Mouse (Mus musculus) liver, adult (tissue): ENCODE measurements around the gene Prpf19.

Source experiments
- GATA4 ChIP-seq: IDR thresholded peaks from 2 replicates; pipeline ENCODE4 v1.6.1; 2014; ENCODE audit warnings: mild to moderate bottlenecking, low read length; ENCODE audit not compliant: insufficient replicate concordance

Prpf19 gene

DNA sequence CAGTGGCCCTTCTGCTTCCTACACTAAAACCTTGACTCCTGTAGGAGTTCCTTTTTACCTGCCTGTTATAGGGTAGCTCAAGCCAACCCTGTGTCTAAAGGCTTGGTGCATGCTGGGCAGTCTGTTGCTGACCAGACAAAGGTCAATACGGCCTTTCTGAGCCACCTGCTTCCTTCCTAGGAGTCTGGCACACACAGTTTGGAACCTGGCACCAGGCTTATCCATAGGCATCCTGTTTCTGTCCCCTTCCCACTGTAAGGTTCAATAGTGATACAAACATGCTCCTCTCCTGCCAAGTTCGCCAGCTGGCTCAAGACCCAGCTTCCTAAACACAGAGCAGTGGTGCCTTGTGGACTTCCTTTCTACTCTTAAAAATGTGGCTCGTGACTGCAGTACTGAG, 51.5 kb downstream of the Prpf19 start:
- no peak for TF ChIP-seq GATA4

DNA sequence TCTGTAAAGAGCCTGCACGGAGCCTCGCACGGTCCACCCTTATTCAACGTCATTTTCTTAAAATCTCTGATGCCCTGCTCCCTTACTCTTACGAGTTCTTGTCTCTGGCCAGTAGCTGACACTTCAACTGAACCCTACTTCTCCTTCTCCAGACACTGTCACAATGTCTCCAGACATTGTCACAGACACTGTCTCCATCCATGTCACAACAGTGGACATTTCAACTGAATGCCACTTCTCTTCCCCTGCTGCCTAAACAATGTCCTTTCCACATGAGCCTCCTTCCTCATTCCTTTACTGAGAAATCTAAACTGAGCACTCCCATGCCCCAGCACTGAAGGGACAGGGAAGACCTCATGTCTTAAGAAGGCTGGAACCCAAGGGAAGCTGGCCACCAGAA, 52.2 kb downstream of the Prpf19 start:
- no peak for TF ChIP-seq GATA4

DNA sequence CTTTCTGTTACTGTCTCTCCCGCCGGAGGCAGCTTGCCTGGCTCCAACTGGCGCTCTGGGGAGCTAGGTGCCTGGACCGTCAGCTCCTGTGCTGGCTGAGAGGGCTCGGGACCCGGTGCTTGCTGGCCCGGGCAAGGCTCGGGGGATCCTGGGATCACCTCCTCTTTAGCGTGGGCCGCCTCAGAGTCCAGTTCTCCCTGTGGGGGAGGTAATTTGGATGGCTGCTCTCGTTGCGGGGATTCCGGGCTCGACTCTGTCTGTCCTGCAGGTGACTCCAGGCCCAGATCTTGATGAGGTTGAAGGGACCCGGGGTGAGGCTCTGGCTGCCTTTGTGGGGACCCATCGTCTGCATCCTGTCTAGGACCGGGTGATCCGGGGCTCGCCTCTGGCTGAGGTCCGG, 53.4 kb downstream of the Prpf19 start:
- no peak for TF ChIP-seq GATA4

DNA sequence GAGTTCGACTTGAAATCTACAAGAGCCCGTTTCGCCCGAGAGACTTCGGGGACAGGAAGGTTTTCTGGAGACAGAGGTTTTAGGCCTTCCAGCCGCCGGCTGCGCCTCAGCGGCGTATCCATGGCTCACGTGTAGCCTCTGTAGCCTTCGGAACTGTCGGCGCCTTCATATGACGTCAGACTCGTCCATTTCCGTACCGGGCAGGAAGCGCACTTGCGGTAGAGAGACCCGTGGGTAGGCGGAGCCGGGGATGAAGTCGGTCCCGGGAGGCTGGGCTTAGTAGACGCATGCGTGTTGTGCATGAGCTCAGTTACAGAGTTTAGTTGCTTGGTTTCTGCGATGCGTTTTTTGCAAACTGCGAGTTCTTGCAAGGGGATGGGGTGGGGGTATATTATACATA, 54.1 kb downstream of the Prpf19 start, which contains the start of gene Ccdc86:
TSS of gene Ccdc86 (minus strand) at position 155 of the 400 bp plus-strand sequence.
- TF ChIP-seq GATA4 = peak; percentile 9; the same call in 1 of the 2 replicates

DNA sequence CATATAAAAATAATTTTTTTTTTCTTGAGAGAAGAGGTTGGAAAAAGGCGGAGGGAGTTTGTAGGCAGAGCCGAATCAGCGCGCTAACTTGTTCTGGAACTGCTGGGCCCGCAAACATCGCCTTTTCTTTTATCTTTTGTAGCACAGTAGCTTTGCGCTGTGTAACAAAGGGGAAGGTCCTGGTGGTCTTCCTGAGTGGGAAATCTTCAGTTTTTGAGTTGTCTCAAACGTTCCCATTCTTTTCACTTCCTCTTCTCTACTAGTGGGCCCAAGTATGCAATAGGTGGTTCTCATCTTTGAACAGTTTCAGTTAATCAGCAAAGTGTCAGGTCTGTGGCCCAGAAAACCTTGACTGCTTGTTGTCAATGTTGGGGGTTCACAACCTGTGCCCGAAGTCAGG, 54.5 kb downstream of the Prpf19 start:
- no peak for TF ChIP-seq GATA4

DNA sequence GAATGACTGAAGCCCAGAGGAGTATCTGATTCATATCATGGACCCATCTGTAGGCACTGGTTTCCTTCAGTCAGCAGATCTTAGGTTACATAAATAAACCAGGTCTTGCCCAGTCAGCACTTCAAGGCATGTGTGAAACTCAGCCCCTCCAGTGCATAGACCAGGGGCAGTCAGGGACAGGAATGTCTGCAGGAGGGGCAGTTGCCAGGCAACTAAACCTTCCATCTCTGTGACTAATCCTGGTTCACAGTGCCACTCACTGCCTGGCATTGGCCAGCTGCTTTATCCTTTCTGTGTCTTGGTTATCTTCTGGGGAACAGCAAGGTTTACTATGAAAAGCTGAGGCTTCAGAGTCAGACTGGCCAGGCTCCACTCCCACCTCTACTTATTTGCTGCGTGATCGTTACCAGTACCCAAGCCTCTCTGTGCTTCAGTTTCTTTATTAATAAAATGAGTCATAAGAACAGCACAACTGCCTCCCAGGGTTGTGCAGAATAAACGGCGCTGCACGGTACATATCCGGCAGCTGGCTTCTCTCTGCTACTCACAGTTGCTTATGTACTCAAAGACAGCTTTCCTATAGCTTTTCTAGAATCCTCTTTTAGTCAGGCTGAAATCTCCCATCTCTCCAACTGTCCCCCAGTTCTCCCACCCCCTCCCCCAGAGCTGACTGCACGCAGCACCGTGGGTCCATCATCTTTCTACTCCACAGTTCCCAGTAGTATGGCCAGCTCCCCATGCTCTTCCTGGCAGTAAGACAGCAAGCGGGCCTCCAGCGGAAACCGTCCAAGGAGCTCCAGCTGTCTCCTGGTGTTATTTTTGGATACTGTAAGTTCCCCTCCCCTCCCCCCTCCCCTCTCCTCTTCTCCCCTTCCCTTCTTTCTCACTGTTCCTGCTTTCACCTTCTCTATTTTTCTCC, 57.2 kb downstream of the Prpf19 start:
- no peak for TF ChIP-seq GATA4
